Mouse (Mus musculus): ENCODE measurements around the gene Baz2a. TPM values are rescaled to one million over a fixed set of nuclear protein-coding genes. Genes with fewer than 3 reads are reported as not detected.
"Not testable (repeated sequence)": the region's sequence is repeated elsewhere in the genome, so short reads cannot be mapped to it uniquely, and the experiment has no call there.

Gene Baz2a
- total RNA-seq, 2 experiments from 2014 or later = 28.0 to 30.0 TPM

- DNase-seq = no peak
Measured at GRCm38 (mm10) chr10:128124831-128125230, 33.5 kb downstream of the Baz2a start.

GRCm38 (mm10) chr10:128125951-128126350 lies 34.6 kb downstream of the Baz2a start:
- no peak for DNase-seq

- no peak for DNase-seq
Measured at GRCm38 (mm10) chr10:128127497-128127896, 36.1 kb downstream of the Baz2a start.

GRCm38 (mm10) chr10:128128143-128128542 lies 36.8 kb downstream of the Baz2a start:
- no peak for DNase-seq

- DNase-seq = no peak
Measured at GRCm38 (mm10) chr10:128131297-128131696, 39.9 kb downstream of the Baz2a start.

DNA sequence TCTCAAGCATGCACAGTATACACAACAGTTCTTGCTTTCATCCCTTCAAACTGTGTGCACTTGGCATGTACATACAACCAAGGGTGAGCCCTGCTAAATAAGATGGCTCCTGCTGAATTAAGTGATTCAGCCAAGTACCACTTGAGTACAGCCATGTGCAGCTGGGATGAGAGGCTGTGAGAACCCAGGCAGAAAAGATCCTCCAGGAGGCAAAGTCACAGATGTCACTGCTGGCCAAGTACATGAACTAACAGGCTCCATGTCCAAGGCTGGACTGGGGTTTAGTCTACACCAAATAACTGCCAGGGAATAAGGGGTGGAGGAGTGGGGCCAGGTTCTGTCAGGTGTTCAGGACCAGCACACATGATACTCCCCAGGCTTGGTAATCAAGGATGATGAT lies 40.4 kb downstream of the Baz2a start:
- DNase-seq = no peak

DNA sequence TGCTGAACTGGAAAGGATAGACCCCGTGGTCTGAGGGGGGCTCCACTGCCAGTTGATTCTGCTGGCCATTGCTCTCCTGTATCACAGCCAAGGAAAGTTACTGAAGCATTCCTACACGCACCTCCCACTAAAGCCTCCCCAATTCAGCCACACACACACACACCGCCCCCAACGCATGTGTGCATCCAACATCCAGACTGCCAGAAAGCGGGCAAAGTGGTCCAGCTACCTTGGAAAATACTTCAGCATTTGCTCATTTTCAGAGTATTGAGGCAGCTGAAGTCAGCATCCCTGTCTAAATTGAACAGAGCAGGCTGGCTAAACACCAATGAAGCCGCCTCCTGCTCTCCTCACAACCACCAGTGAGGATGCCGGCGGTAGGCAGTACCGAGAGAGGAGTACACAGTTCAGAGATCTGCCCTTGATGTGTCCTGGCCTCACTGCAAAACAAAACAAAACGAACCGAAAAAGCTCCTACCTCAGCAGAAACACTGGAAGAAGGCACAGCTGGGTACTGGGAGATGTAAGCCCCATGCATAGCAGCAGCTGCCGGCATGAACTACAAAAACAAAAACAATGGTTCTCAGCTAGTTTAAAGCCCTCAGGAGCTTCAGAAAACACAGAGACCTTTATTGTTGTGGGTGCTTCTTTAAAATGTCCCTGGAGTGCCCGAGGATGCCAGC lies 42.4 kb downstream of the Baz2a start:
- no peak for DNase-seq

- DNase-seq = no peak
Measured at GRCm38 (mm10) chr10:128135374-128135773, 44.0 kb downstream of the Baz2a start.

- DNase-seq = peak; percentile 74
Measured at GRCm38 (mm10) chr10:128140236-128140952, 49.0 kb downstream of the Baz2a start.

GRCm38 (mm10) chr10:128142165-128142564 lies 50.8 kb downstream of the Baz2a start:
- DNase-seq = peak; percentile 29

DNA sequence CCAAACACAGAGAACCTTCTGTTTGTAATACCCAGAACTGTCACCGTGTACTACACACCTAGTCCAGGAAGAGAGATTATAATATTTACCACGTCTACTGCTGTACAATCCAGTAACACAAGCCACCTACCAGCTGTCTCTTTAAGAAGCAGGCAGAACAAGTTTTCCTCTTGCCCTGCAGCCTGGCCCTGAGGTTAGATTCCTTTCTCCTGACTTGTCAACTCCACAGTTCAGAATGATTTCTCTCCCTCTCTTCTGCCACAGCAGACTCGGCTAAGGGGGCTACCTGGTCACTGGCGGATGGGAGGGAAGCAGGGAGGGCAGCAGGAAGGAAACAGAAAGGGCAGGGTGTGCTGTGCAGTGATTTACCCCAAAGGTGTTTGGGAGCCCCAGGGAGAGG lies 52.3 kb downstream of the Baz2a start:
- no peak for DNase-seq

DNA sequence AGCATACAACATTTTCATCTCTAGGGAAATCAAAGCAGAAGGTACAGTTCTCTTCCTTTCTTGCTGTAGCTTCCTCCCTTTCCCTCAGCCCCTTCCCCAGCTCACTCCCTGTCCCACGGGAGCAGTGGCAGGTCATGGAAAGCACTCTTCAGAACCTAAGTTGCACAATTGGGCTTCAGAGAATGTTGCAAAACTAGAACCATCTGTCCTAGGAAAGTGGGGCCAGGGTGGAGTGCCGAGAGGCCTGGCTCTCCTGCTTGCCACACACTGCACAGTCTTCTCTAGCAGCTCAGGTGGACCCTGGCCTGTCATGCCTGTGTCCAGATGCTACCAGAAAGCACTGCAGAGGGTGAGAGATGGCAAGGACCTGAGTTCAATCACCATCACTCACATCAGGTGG lies 53.6 kb downstream of the Baz2a start:
- no peak for DNase-seq

- DNase-seq = peak; percentile 35
Measured at GRCm38 (mm10) chr10:128148789-128149365, 57.5 kb downstream of the Baz2a start.

DNA sequence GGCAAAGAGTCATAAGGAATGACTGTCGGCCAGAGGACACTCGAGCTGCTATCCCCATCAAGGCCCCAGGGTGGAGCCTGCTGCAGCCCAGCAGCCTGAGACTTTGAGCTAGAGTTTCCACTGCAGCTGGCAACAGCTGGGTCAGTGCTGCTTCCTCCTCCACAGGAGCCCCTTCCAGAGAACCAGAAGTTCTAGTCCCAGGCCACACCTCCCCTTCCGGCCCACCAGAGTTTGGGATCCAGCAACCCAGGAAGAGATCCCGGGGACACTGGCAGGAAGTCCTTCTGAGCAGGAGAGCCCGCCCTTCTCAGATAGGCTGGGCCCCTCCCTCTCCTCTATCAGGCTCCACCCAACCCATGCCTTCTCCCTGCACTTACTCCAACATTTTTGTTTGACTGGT lies 58.2 kb downstream of the Baz2a start:
- DNase-seq = peak; percentile 89

- DNase-seq = peak; percentile 87
Measured at GRCm38 (mm10) chr10:128150941-128151340, 59.6 kb downstream of the Baz2a start.

GRCm38 (mm10) chr10:128153978-128154377 lies 62.6 kb downstream of the Baz2a start:
- DNase-seq = peak; percentile 26

DNA sequence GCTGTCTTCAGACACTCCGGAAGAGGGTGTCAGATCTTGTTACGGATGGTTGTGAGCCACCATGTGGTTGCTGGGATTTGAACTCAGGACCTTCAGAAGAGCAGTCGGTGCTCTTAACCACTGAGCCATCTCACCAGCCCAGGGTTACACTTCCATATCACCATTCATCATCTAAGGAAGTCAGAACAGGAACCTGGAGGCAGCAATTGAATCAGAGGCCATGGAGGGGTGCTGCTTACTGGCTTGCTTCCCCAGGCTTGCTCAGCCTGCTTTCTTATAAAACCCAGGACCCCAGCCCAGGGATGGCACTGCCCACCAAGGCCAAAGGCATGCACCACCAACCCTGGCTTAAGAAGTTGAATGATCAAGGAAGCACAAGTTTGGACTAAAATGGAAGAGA lies 74.3 kb downstream of the Baz2a start:
- DNase-seq = not testable (repeated sequence)

- DNase-seq = no peak
Measured at GRCm38 (mm10) chr10:128167091-128167490, 75.7 kb downstream of the Baz2a start.

DNA sequence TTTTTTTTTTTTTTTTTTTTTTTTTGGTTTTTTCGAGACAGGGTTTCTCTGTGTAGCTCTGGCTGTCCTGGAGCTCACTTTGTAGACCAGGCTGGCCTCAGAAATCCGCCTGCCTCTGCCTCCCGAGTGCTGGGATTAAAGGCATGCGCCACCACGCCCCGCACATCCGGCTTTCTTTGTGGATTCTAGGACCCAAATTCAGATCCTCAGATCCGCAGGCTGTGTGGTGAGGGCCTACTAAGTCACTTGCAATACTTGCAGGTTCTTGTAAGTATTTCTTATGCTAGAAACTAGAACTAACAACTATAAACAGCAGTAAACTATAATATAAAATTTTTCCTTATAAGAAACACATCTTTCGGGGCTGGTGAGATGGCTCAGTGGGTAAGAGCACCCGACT lies 80.0 kb downstream of the Baz2a start:
- not testable (repeated sequence) for DNase-seq

GRCm38 (mm10) chr10:128175302-128175701 lies 83.9 kb downstream of the Baz2a start:
- DNase-seq = no peak

DNA sequence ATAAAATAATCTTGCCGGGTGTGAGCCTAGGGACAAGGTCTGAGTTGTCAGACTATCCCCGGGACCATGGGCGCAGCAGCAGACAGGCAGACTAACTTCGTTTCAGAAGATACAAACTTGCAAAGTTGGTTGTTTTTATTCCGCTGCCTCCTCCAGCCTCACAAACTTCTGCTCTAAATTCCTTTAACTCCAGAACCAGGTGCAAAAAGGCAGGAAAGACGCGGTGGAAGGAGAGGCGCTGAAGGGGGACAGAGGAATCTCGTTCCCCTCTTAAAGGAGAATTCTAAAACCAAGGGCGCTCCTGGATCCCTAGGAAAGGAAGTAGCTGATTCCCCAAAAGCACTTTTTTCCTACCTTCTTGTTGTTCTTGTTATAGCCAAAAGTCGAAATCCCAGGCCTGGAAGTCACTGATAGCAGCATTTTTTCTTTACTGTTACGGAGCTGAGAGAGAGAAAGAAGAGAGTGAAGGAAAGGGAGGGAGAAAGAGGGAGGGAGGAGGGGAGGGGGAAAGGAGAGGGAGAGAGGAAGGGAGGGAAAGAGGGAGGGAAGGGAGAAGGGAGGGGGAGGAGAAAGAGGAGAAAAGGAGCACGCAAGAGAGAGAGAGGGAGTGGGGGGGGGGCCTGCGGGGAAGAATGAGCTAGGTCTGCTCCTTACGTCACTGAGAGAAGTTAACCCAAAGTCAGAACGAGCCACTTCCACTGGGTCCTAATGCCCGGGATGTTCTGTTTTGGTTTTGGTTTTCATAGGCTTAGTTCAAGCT lies 84.8 kb downstream of the Baz2a start:
- DNase-seq = peak; percentile 64

DNA sequence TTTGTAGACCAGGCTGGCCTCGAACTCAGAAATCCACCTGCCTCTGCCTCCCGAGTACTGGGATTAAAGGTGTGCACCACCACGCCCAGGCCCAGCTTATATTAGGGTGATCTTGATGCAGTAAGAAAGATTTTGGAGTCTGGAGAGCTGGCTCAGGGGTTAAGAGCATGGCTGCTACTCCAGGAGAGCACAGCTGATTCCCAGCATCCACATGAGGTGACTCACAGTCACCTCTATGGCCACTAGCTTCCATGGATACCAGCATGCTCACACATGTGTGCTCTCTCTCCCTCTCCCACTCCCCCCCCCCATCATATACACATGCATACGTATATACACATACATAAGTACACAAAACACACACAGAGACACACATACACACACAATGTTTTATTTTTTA lies 85.9 kb downstream of the Baz2a start:
- no peak for DNase-seq
